Mouse (Mus musculus) adrenal gland, adult 18-20 months (tissue): ENCODE results near the gene Cltb. TPM values are rescaled to one million over a fixed set of nuclear protein-coding genes. Genes with fewer than 3 reads are reported as not detected.

Experiments
- DNase-seq, 2 experiments: peaks; one replicate each; pipeline ENCODE4 v3.0.0; 2021 to 2022; ENCODE audit warnings: low spot score in 2 of 2
- total RNA-seq, 2 experiments: library from RNA; stranded (reverse); gene quantifications; 1 replicate in 1 of 2; 2 replicates in 1 of 2; pipeline ENCODE4 v1.2.3; 2021

Cltb gene
- total RNA-seq, 2 experiments from 2014 or later = 78.8 to 149 TPM

DNA sequence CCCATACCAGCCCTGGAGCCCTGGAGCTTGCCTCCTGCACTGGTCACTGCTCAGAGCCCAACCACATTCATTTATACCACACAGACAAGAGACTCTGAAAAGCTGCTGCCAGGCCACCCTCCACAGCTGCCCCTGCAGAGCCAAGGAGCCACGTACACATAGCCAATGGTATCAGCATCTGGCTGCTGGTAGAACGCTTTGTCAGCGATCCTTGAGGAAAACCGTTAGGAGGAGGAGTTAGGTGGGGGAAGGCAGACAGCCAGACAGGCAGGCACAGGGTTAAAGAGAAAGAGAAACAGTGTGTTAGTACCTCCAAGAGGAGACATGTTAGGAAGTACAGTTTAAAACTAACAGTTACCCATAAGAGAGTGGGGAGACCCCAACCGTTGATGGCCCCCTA, 14.3 kb downstream of the Cltb start:
- no peak for DNase-seq

DNA sequence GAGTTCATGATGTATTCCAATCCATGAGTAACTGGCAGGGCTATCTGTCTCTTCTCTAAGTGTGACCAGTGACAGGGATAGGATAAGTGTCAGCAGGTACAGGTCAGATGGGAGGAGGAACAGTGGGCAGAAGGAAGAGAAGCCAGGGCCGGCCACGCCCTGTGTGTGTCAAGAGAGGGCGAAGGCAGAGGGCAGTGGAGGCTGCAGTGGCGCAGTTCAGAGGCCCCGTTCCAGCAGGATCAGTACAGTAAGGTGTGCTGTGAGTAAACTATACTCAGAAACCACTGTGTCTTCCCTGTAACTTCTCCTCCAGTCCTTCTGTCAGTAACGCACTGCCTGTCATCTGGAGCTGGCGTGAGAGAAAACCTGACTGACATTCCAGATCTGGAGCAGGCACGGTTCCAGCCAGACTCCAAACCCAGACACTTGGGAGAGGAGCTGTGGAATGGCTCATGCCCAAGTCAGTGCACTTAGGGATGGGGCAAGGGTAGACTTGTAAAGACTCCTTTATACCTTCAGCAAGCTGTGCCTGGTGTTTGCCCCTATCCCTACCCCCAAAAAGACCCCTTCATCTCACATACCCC, 14.9 kb downstream of the Cltb start:
- no peak for DNase-seq

DNA sequence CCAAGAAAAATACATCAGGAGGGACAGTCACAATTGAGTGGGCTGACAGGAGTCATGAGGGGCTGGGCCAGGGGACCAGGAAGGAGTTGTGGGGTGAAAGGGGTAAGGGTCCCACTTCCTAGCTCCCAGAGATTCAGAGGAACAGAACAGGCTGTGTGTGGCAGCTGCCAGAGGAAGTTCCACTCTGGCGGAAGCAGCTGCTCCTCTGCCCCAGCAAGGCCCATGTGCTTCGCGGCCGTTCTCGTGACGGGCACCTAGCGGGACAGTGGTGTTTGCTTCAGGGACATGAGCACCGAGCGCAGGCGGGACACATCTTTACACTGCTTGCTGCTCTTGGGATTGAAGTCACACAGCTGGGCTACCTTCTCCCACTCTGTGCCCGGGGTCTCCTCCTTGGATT, 17.5 kb downstream of the Cltb start:
- no peak for DNase-seq

DNA sequence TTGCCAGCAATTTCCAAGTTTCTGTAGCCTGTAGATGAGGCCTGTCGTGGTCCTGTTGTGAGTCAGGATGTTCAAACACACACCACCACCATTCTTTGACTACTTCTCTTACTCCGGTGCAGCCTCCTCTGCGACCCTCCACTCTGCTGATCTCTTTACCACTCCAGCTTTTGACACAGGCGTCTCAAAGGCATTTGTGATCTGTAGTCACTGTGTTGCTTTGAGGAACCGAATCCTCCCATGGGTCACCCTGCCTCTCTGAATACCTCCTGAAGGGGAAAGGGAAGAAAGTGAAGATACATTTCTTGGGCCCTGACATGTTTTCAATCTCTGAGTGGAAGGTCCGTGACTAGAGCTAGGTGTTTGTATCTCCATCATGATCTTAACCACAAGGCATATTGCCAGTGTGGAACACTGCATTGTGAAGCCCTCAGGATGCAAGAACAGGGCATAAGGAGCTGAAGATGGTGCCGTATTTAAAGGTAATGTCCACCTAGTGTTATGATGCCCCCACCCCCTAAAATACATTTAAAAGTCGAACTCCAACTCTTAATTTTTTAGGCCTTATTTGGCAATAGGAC, 19.3 kb downstream of the Cltb start:
- no peak for DNase-seq

DNA sequence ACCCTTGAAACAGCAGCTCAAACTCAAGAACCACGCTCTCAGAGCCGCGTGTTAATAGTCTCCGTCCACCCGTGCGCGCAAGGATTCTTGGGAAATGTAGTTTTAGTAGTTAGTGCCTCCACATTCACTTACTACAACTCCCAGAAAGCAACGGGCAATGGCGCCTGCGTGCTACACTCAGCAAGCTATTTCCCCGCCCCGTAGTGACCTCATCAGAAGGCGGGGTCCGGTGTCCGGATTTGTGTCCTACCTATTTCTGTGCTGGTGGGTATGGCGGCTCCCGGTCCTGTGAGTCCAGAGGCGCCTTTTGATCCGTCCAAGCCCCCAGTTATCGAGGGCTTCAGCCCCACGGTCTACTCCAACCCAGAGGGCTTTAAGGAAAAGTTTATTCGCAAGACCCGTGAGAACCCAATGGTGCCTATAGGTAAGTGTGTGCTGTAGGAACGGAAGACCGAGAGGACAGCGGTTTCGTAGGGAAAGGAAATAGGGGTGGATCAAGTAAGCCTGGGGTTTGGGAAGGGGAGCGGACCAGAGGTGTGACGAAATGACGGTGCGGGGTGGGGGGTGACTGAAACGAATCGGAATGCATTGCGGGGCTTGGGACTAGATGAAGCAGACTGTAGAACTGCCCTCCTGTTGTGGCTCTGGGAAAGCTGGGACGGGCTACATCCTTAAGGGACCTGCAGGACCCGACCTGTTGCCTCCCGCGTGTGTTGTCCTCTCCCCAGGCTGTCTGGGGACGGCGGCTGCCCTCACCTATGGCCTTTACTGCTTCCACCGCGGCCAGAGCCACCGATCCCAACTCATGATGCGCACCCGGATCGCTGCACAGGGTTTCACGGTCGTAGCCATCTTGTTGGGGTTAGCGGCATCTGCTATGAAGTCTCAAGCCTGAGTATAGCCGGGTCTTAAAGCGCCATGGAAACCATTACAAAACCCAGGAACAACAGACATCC, 20.9 kb downstream of the Cltb start, which contains the start of the genes Nop16 and Higd2a:
TSS of gene Nop16 (minus strand) at position 95 of the 956 bp plus-strand sequence.
TSS of gene Higd2a (plus strand) at position 212 of the 956 bp plus-strand sequence.
- peak; percentile 90 to 91 for DNase-seq

DNA sequence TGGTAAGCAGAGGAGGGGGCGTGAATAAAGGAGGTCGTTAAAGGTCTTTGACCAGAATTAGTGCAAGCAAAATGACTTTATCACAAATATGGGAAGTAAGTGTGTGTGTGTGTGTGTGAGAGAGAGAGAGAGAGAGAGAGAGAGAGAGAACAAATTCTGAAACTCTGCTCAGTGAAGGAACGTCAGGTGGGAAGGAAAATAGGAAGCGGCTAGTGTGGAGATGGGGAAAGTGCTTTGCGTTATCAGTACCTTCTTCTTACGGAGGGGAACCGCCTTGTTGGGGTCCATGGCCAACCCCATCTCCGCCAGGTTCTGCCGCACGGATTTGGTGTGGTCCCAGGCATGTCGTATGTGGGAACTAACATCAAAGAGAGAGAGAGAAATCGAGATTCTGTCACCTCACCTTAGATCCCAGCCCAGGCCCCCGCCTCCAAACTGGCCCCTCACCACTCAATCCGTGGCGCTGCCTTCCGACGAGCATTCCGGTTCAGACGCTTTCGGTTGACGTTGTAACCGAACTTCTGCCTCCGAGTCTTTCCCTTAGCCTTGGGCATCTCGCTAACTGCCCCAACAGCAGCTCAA, 21.6 kb downstream of the Cltb start:
- no peak for DNase-seq

DNA sequence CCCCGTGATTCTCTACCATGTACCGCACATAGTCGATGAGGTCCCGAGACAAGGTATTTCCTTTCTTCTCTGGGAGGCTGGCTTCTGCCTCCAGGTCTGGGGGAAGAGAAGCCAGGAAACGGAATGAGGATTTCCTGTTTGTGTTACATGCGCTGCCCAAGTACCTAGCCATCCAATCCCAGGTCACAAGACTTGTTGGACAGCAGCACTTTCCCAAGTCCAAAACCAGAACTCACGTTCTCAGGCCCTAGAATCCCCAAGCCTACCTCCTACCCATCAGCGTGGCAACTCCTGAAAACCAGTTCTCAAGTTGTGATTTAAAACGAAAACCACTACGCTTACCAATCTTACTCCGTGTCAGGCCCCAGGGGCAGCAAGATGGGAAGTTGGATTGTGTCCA, 25.3 kb downstream of the Cltb start:
- DNase-seq = no peak

DNA sequence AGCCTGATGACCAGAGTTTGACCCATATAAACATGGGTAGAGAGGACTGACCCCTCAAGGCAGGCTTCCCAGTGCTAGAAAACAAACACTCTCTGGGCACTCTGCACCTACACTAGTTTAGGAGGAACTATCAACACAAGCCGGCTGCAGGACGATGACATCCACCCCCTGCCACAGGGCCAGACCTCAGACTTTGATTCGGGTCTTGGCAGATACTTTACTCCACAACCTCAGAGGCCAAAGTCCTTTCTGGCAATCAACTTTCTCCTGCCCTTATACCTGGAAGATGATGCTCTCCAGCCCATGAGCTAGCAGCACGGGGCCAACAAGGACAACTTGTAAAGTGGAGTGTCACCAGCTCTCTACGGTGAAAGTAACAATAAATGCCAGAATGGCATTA, 28.3 kb downstream of the Cltb start:
- DNase-seq = no peak

DNA sequence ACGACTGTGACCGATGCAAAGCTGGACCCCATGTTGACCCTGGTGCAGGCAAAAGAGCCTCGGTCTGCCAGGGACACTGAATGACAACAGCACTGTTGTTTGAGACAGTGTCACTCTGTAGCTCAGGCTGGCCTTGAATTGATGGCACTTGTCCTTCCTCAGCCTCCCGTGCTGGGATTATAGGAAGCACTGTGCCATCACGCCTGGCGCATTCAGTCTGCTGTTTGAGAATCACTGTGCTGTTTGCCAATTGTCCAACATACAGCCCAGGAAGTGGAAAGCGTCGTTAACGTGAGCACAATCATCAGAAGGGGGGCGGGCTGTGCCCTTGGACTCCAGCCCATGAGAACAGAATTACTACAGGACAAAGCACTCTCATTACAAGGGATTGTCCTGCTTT, 29.0 kb downstream of the Cltb start:
- DNase-seq = no peak

DNA sequence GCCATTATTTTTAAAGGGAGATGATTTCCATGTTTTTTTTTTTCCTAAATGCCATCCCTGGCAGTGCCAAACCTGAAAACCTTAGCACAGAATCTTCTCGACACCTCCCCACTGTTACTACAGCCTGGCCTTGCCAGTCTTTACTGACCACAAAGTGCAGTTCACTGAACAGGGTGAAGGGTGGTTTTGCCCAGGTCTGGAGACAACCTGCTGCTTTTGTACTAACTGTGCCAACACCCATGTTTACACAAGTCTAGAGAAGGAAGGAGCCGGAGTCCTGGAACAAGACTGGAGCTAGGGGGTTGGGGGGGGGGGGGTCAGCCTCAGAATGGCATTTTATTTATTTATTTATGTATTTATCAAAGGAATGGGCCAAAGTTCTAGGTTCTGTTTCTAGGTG, 29.8 kb downstream of the Cltb start:
- no peak for DNase-seq

DNA sequence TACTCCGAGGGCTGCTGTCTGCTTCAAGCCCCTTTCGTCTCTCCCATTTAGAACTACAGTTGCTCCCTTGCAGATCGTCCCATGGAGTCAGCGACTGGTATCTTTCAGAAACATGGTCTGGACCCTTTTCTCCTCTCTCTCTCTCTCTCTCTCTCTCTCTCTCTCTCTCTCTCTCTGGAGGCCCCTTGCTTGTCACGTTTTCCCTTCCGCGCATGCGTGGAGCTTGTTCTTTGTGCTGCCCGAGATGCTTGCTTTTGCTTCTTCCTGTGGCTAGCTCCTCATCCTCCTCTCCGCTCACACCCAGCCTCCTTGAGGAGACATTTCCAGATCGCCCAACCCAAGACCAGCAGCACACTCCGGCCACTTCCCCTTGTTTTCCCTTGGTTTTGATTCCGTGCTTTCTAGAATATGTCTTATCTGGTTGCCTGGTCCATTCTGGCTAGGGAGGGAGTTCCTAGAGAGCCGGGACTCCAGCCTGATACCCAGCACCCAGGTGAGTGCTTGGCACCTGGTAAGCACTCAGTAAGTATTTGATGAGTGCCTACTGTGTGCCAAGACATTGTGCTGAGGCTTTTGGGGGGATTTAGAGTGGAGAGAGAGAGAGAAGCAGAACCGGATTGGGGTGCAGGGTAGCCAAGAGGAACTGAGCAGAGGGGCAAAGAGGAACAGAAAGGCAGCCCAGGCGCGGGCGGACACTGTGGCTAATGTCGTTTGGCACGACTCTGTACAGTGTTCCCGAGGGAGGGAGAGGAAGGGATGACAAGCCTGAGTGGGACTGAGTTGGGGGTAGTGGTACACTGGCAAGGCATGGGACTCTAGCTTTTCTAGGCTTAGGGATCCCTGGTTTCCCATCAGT, 33.3 kb downstream of the Cltb start:
- no peak for DNase-seq

DNA sequence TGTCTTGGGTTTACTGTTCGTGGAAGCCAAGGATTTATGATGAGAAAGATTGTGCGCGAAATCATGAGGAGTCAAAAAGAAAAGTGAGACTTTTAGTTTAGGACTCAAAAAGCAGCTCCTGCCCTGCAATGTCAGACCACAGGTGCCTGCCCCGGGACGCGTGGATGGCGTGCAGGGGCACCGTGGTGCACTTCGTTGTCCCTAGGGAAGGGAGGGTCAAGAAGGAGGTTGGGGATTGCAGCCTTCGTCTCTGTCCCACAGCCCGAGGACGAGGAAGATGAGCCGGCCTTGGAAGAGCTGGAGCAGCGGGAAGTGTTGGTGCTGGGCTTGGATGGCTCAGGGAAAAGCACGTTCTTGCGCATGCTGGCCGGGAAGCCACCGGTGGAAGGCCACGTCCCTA, 35.7 kb downstream of the Cltb start:
- peak in 1 of 2 experiments; percentile 50 for DNase-seq

DNA sequence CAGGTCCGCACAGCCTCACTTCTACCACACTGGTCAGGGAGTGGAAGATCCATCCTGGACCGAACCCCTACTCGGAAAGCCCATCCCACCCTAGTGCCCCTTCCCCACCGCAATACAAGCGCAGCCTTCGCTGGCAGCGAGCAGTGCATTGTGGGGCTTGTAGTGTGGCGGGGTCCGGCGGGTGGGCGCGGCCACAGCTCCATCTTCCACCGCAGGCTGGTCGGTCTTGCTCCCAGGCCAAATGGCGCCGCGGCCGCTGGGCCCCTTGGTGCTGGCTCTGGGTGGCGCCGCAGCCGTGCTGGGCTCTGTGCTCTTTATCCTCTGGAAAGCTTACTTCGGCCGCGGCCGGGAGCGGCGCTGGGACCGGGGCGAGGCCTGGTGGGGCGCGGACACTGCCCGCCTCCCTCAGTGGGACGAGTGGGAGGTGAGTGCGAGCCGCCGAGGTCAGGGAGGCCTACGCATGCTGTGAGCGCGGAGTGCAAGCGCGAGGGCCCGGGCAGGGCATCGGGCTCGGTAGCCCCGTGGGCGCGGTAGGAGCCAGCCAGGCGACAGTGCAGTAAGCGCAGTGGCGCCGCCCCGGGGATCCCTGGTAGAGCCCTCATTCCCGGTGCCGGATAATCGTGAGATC, 36.2 kb downstream of the Cltb start, which contains the start of gene Arl10:
TSS of gene Arl10 (plus strand) at position 162 of the 628 bp plus-strand sequence.
- DNase-seq = peak; percentile 78 to 79

DNA sequence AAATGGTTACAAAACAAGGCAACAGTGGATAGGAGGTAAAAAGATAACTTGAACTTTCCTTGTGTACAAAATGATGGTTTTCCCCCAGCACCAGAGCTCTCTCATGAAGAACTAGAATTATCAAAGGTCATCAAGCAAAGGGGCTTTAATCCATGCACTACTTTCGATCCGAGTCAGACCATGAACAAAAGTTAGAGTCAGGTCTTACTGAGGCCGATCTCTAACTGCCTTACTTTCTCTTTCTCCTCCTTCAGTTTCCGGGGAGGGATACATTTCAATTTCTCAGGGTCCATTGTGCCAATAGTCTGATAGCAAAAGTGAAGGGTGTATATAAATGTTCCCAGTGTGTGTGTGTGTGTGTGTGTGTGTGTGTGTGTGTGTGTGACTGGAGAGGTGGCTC, 38.5 kb downstream of the Cltb start:
- no peak for DNase-seq

DNA sequence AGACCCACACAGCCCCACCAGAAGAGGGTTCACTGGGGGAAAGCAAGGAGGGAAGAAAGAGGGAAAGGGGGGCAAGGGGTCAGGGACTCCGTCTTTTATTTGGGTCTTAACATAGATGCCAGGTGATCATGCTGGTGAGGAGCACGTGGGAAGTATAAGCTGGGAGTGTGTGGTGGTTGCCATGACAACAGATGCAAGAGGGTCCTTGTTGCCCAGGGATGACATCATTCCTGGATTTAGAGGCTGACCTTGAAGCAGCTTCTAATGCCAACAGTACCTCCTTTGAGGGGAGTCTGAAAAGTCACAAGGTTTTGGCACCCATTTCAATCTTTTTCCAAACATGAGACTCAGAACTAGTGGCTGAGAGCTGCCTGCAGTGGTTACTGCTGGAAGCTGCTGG, 39.5 kb downstream of the Cltb start:
- DNase-seq = no peak

DNA sequence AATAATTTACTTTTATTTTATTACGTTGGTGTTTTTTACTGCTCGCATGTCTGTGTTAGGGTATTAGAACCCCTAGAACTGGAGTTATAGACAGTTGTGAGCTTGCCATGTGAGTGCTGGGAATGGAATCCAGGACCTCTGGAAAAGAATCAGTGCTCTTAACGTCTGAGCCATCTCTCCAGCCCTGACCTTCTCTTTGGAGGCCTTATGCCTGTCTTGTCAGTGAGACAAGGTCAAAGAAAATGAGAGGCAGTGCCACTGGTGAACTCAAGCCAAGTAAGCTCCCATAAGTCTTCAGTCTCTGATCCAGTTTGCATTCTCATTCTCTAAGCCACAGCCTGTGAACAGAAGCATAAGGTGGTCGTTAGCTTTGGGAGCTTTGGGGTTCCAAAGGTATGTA, 40.4 kb downstream of the Cltb start:
- DNase-seq = no peak

DNA sequence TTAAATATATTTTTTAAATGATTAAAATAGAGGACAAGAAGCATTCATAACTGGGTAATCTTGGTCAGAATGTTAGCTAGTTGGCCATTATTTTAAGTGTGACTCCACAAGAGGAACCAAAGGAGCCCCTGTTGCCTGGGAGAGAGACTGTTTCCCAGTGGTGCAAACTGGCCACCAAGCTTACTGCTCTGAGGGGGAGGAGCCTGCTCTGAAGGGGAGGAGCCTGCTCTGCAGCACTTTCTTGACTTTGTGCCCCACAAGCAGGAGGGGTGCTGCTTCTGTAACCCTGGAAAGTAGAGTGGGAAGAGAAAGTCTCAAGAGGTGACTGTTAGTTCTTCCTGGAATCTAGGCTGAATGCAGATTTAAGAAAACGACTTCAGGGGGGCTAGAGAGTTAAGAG, 41.9 kb downstream of the Cltb start:
- no peak for DNase-seq

DNA sequence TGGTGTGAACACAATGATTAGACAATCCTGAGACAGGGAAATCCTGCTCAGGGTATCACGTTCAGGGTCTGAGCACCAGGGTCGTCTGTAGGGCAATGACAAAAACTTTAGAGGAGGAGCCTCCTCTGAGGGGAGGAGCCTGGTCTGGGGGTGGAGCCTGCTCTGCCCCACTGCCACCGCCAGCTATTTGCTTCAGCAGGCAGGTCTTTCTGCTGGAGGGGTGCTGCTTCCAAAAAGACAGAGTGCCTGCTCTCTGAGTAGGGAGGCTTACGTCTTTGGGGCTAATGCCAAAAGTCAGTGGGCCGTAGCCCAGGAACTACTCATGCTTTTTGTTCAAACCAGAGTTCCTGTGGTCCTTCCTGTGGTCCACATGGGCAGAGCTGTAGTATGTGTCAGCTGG, 42.8 kb downstream of the Cltb start:
- DNase-seq = no peak

DNA sequence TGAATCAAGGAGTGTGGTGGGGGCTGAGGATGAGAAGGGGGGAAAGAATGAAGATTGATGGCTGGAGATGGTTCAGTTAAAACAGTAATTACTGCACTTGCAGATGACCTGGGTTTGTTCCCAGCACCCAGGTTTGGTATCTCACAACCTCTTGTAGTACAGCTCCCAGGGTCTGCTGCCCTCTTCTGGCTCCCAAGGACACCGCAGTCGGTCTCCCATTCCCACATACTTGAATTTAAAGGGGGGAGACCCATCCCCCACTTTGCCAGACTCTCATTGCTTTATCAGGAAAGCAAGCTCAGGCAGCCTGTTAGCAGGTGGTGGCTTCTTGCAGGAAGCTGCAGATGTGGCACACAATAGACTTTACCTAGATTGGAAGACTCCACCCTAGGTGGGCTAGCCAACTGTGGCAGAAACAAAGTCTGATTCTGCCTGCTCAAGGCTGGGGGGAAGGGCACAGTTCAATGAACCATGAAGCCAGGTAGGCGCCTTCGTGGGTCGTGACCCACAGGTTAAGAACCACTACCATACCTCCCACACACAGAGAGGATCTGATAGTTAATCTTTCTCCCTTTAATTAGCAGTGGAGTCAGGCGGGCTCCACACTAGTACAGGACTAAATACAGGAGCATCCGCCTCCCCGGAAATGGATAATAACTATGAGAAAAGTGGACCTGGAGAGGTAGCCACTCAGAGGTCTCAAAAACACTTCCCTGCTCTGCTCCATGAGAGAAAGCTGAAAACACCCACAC, 45.4 kb downstream of the Cltb start:
- DNase-seq = no peak

DNA sequence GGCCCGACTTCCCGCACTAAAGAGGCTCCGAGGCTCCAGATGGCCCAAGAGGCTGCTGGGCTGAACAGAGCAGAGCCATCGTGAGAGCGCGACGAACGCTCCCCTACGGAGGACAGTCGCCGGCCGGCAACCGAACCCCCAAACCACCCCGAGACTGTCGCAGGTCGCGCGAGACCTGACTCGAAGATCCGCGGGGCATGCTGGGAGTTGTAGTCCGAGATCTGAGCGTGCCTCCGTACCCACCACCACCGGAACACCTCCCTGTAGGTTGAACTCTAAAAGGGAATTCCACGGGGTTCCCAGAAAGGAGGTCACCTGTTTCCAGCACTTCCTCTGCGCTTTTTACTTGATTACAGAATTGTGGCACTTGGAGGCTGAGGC, 46.0 kb downstream of the Cltb start, which contains the start of gene 4833439L19Rik:
TSS of gene 4833439L19Rik (minus strand) at position 235 of the 381 bp plus-strand sequence.
- DNase-seq = peak; percentile 91 to 96
